Mouse (Mus musculus) skeletal muscle tissue, adult 2 months (tissue): ENCODE data around the gene Krt7.

Source experiments
- DNase-seq: peaks from one replicate; pipeline ENCODE4 v3.0.0-alpha.2; 2012; ENCODE audit warnings: low read depth, low spot score

Krt7 gene

GRCm38 (mm10) chr15:101436611-101437010 is 25.8 kb downstream of the Krt7 start:
- no peak for DNase-seq

- no peak for DNase-seq
Observed at GRCm38 (mm10) chr15:101438555-101438954, 27.7 kb downstream of the Krt7 start, which contains the start of gene Krt87. Krt87 (minus strand) TSS chr15:101438804.

GRCm38 (mm10) chr15:101440837-101441236 is 30.0 kb downstream of the Krt7 start:
- DNase-seq, result no peak

- no peak for DNase-seq
Observed at GRCm38 (mm10) chr15:101446572-101446971, 35.7 kb downstream of the Krt7 start.

- DNase-seq, result no peak
Observed at GRCm38 (mm10) chr15:101447444-101447843, 36.6 kb downstream of the Krt7 start, which contains the start of gene Krt88. Krt88 (plus strand) TSS chr15:101447744.

- DNase-seq, result peak; percentile 31
Observed at GRCm38 (mm10) chr15:101453093-101453736, 42.4 kb downstream of the Krt7 start.

- no peak for DNase-seq
Observed at GRCm38 (mm10) chr15:101454774-101455173, 43.9 kb downstream of the Krt7 start.

- DNase-seq, result no peak
Observed at GRCm38 (mm10) chr15:101455292-101455691, 44.4 kb downstream of the Krt7 start.

GRCm38 (mm10) chr15:101455891-101456290 is 45.0 kb downstream of the Krt7 start:
- DNase-seq, result no peak

- DNase-seq, result no peak
Observed at GRCm38 (mm10) chr15:101458361-101458930, 47.6 kb downstream of the Krt7 start.

- DNase-seq, result no peak
Observed at GRCm38 (mm10) chr15:101459283-101459682, 48.4 kb downstream of the Krt7 start.

- no peak for DNase-seq
Observed at GRCm38 (mm10) chr15:101463651-101464050, 52.8 kb downstream of the Krt7 start, which contains the start of gene Krt81. Krt81 (minus strand) TSS chr15:101463751.

- no peak for DNase-seq
Observed at GRCm38 (mm10) chr15:101469093-101469492, 58.2 kb downstream of the Krt7 start.

GRCm38 (mm10) chr15:101472952-101473528 is 62.2 kb downstream of the Krt7 start, which contains the start of gene Krt86:
Krt86 (plus strand) TSS chr15:101473478.
- no peak for DNase-seq

GRCm38 (mm10) chr15:101479007-101479665 is 68.3 kb downstream of the Krt7 start:
- no peak for DNase-seq

- no peak for DNase-seq
Observed at GRCm38 (mm10) chr15:101479666-101480060, 68.8 kb downstream of the Krt7 start.
